Mouse (Mus musculus) neural tube, embryonic 13.5 days (tissue): Measurements from ENCODE around the gene Klhl3. TPM values are rescaled to one million over a fixed set of nuclear protein-coding genes. Genes with fewer than 3 reads are reported as not detected.

ENCODE experiments used
- ATAC-seq: fragments of 200-750 bp; cut with Nextera tagmentation; 2 replicates; pipeline ENCODE4 v1.8.0; 2017; ENCODE audit warnings: low read depth, mild to moderate bottlenecking, moderate TSS enrichment, moderate library complexity
- H3K27ac ChIP-seq: fragments of 300-500 bp; sonication (generic); replicated peaks from 2 replicates; pipeline ENCODE4 v1.5.1; 2015; ENCODE audit warnings: moderate library complexity, mild to moderate bottlenecking, inconsistent platforms
- H3K27me3 ChIP-seq: fragments of 300-500 bp; sonication (generic); 2 replicates; pipeline ENCODE4 v1.6.1; 2015; ENCODE audit warnings: mild to moderate bottlenecking, inconsistent platforms
- H3K36me3 ChIP-seq: fragments of 300-500 bp; sonication (generic); 2 replicates; pipeline ENCODE4 v1.6.1; 2015; ENCODE audit warnings: mild to moderate bottlenecking, inconsistent platforms
- H3K4me1 ChIP-seq: fragments of 300-500 bp; sonication (generic); replicated peaks from 2 replicates; pipeline ENCODE4 v1.6.1; 2015; ENCODE audit warnings: inconsistent platforms
- H3K4me2 ChIP-seq: fragments of 300-500 bp; sonication (generic); 2 replicates; pipeline ENCODE4 v1.6.1; 2015; ENCODE audit warnings: inconsistent platforms, mild to moderate bottlenecking, moderate library complexity
- H3K4me3 ChIP-seq: fragments of 300-500 bp; sonication (generic); 2 replicates; pipeline ENCODE4 v1.5.1; 2015; ENCODE audit warnings: mild to moderate bottlenecking, inconsistent platforms
- H3K9ac ChIP-seq: fragments of 300-500 bp; sonication (generic); 2 replicates; pipeline ENCODE4 v1.6.1; 2015; ENCODE audit warnings: moderate library complexity, mild to moderate bottlenecking, inconsistent platforms
- H3K9me3 ChIP-seq: fragments of 300-500 bp; sonication (generic); 2 replicates; pipeline ENCODE4 v1.6.1; 2016; ENCODE audit warnings: inconsistent platforms
- WGBS: fragments of 180-500 bp; shearing (Covaris S2); methylation state at CpG from one replicate; pipeline ENCODE4 v1.1.7; 2015; 5-methylcytosine and 5-hydroxymethylcytosine counted together
- microRNA counts: library from miRNA; unstranded; fragments of <30 nt; microRNA quantifications from one replicate; lab custom pipeline; 2016
- microRNA-seq: library from miRNA; unstranded; fragments of <30 nt; microRNA quantifications from one replicate; pipeline ENCODE4, GENCODE M21; 2016
- polyA plus RNA-seq: library from polyadenylated mRNA; unstranded; fragments of >200 nt; fragmentation: Nextera tagmentation; extraction: Ambion mirVana; gene quantifications from 2 replicates; pipeline ENCODE4 v1.2.1, GENCODE M21; 2015

Klhl3 gene
- polyA plus RNA-seq, 1 experiment from 2014 or later = 11.5 TPM

- Histone ChIP-seq H3K4me2 (no peak overlapping the region), H3K9ac (no peak overlapping the region), H3K27me3 (no peaks in the 10 kb centered on the region), H3K27ac (peak overlapping the region; percentile 19; the same call in 1 of the 2 replicates), H3K9me3 (no peaks in the 10 kb centered on the region), H3K36me3 (no peaks in the 10 kb centered on the region), H3K4me3 (no peak overlapping the region), H3K4me1 (peaks cover 33% of the 10 kb centered on the region; the same call in 1 of the 2 replicates)
- no peak for ATAC-seq
- WGBS = 42% methylated on average over 9 of the region's 9 CpGs
Measured at GRCm38 (mm10) chr13:57980679-57981078, 132.7 kb downstream of the Klhl3 start.

GRCm38 (mm10) chr13:57980071-57980470 is 133.3 kb downstream of the Klhl3 start:
- Histone ChIP-seq H3K27ac (peak overlapping the region; percentile 19), H3K9me3 (no peaks in the 10 kb centered on the region), H3K9ac (no peak overlapping the region), H3K4me1 (peaks cover 33% of the 10 kb centered on the region; the same call in 1 of the 2 replicates), H3K27me3 (no peaks in the 10 kb centered on the region), H3K4me3 (no peak overlapping the region), H3K36me3 (no peaks in the 10 kb centered on the region), H3K4me2 (0 out of 2 replicates have a peak overlapping the region, but pooled peaks have one; percentile 17)
- ATAC-seq = no peak
- 23% methylated on average over 2 of the region's 2 CpGs for WGBS

GRCm38 (mm10) chr13:57978931-57979330 is 134.5 kb downstream of the Klhl3 start:
- ATAC-seq = no peak
- H3K4me1 ChIP-seq = peaks cover 33% of the 10 kb centered on the region; the same call in 1 of the 2 replicates

GRCm38 (mm10) chr13:57977721-57978120 is 135.7 kb downstream of the Klhl3 start:
- no peak overlapping the region for H3K9ac ChIP-seq
- H3K27me3 ChIP-seq = no peaks in the 10 kb centered on the region
- H3K27ac ChIP-seq = no peak overlapping the region
- H3K9me3 ChIP-seq = no peaks in the 10 kb centered on the region
- ATAC-seq = no peak
- H3K36me3 ChIP-seq = no peaks in the 10 kb centered on the region
- WGBS = 88% methylated on average over 6 of the region's 6 CpGs
- H3K4me1 ChIP-seq = peaks cover 21% of the 10 kb centered on the region; the same call in 1 of the 2 replicates
- no peak overlapping the region for H3K4me3 ChIP-seq
- no peak overlapping the region for H3K4me2 ChIP-seq

More at GRCm38 (mm10) chr13:57978931-57979330, 134.5 kb downstream of the Klhl3 start:
- Histone ChIP-seq H3K9me3 (no peaks in the 10 kb centered on the region), H3K27ac (no peak overlapping the region), H3K4me3 (no peak overlapping the region), H3K4me2 (no peak overlapping the region), H3K9ac (no peak overlapping the region), H3K27me3 (no peaks in the 10 kb centered on the region), H3K36me3 (no peaks in the 10 kb centered on the region)
- WGBS = 26% methylated on average over 9 of the region's 9 CpGs

GRCm38 (mm10) chr13:57965658-57966057 is 147.7 kb downstream of the Klhl3 start:
- H3K4me1 ChIP-seq = no peaks in the 10 kb centered on the region
- no peak overlapping the region for H3K27ac ChIP-seq
- H3K4me3 ChIP-seq = no peak overlapping the region
- no peak overlapping the region for H3K4me2 ChIP-seq
- no peaks in the 10 kb centered on the region for H3K36me3 ChIP-seq
- no peak overlapping the region for H3K9ac ChIP-seq
- no peaks in the 10 kb centered on the region for H3K27me3 ChIP-seq
- ATAC-seq = no peak
- H3K9me3 ChIP-seq = no peaks in the 10 kb centered on the region
- 78% methylated on average over 6 of the region's 6 CpGs for WGBS

GRCm38 (mm10) chr13:57960254-57960653 is 153.1 kb downstream of the Klhl3 start:
- H3K27ac ChIP-seq = no peak overlapping the region
- H3K4me1 ChIP-seq = no peaks in the 10 kb centered on the region
- H3K27me3 ChIP-seq = no peaks in the 10 kb centered on the region
- H3K9ac ChIP-seq = no peak overlapping the region
- 76% methylated on average over 2 of the region's 2 CpGs for WGBS
- no peak overlapping the region for H3K4me3 ChIP-seq
- no peaks in the 10 kb centered on the region for H3K9me3 ChIP-seq
- ATAC-seq = no peak
- H3K4me2 ChIP-seq = no peak overlapping the region
- H3K36me3 ChIP-seq = no peaks in the 10 kb centered on the region

GRCm38 (mm10) chr13:57959806-57960205 is 153.6 kb downstream of the Klhl3 start:
- H3K9ac ChIP-seq = no peak overlapping the region
- no peak overlapping the region for H3K4me2 ChIP-seq
- no peaks in the 10 kb centered on the region for H3K36me3 ChIP-seq
- no peaks in the 10 kb centered on the region for H3K4me1 ChIP-seq
- H3K27me3 ChIP-seq = no peaks in the 10 kb centered on the region
- WGBS = 80% methylated on average over 5 of the region's 5 CpGs
- H3K9me3 ChIP-seq = no peaks in the 10 kb centered on the region
- no peak overlapping the region for H3K4me3 ChIP-seq
- no peak overlapping the region for H3K27ac ChIP-seq
- ATAC-seq = no peak

MicroRNAs encoded within 50 kb of the gene (microRNA counts, 519-probe panel; counts per million panel counts)
- microRNA mmu-miR-874 (lab: Ali Mortazavi, UCI) = not detected

Small RNA genes within 50 kb of the gene (microRNA-seq; reads per million reads assigned to microRNA genes)
- 132 reads per million, percentile 59 among the genes with 10 or more reads in this experiment for gene Mir874

Other genes with a start within 250 kb of the Klhl3 start
- 90.2 and 95.5 TPM in 2 replicates for gene Spock1, start 205.3 kb downstream of the Klhl3 start, polyA plus RNA-seq
- gene Hnrnpa0, start 15.0 kb upstream of the Klhl3 start, polyA plus RNA-seq = 53.7 and 56.0 TPM in 2 replicates
- gene Idnk, start 44.1 kb upstream of the Klhl3 start, polyA plus RNA-seq = 76.8 and 80.8 TPM in 2 replicates
- gene Ubqln1, start 102.1 kb upstream of the Klhl3 start, polyA plus RNA-seq = 142 and 154 TPM in 2 replicates
- gene Gkap1, start 162.1 kb upstream of the Klhl3 start, polyA plus RNA-seq = 29.5 and 29.7 TPM in 2 replicates
- 1.2 and 1.3 TPM in 2 replicates for gene Kif27, start 245.5 kb upstream of the Klhl3 start, polyA plus RNA-seq